In the genomic region with DNA sequence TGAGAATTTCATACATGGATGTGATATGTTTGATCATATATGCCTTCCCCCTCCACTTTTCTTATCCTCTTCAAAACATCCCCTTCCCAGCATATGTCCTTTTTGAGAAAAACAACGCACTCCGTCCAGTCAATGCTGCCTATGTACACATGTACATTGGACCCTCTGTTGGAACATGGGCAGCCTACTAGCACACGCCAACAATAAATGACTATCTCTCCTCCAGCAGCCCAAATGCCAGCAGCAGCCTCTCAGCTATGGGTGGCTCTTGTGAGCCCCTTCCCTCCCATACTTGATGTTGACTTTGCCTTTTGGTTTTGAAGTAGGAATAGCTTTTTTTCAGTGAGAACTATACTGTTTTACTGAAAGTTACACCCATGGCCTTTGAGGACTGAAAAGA, we compare ENCODE assay signal across 24 mouse cellular contexts. TPM values are rescaled to one million over a fixed set of nuclear protein-coding genes. Genes with fewer than 3 reads are reported as not detected.
"Had no signal": no experiment of that assay in that cellular context is flagged by ENCODE, and none has a peak within 500 bp of the region (broad histone marks: within the 10 kb centered on the region; RNA-seq: fewer than 3 reads in every experiment).

No protein-coding gene starts in this region.

- H3K9me3 ChIP-seq: heart, embryonic 12.5 days; hindbrain, embryonic 10.5 days; hindbrain, embryonic 12.5 days; intestine, embryonic 15.5 days; limb, embryonic 10.5 days; limb, embryonic 12.5 days; liver, embryonic 13.5 days had no signal

- ATAC-seq: hindbrain, embryonic 16.5 days; inflammation-experienced regulatory T-cells, adult 6 months; intestine, embryonic 15.5 days; intestine, postnatal 0 days had no signal

- H3K4me1 ChIP-seq: hindbrain, embryonic 10.5 days; hindbrain, embryonic 12.5 days; intestine, embryonic 15.5 days; limb, embryonic 10.5 days; limb, embryonic 12.5 days had no signal

- DNase-seq: gastrocnemius, adult 2 months; gastrocnemius, postnatal 10 days; gastrocnemius, postnatal 25 days; heart, adult 2 months; heart, postnatal 10 days; heart, postnatal 4 days; kidney, adult 18-20 months; kidney, adult 8-10 months; kidney, postnatal 10 days; kidney, postnatal 25 days; kidney, postnatal 4 days; liver, embryonic 13.5 days had no signal

- H3K27me3 ChIP-seq: heart, embryonic 12.5 days; hindbrain, embryonic 12.5 days; intestine, embryonic 15.5 days; limb, embryonic 12.5 days; liver, embryonic 13.5 days had no signal

- H3K9ac ChIP-seq: heart, embryonic 12.5 days; hindbrain, embryonic 12.5 days; hindbrain, embryonic 14.5 days; intestine, embryonic 15.5 days; limb, embryonic 12.5 days; liver, embryonic 13.5 days had no signal

- H3K4me3 ChIP-seq: gastrocnemius, adult 2 months; heart, adult 2 months; heart, embryonic 12.5 days; hindbrain, embryonic 10.5 days; hindbrain, embryonic 12.5 days; intestine, embryonic 15.5 days; layer of hippocampus, adult 2 months; left cerebral cortex, adult 2 months; limb, embryonic 10.5 days; limb, embryonic 12.5 days; liver, embryonic 13.5 days had no signal

- H3K36me3 ChIP-seq: intestine, embryonic 15.5 days had no signal

- H3K4me2 ChIP-seq: heart, embryonic 12.5 days; hindbrain, embryonic 12.5 days; hindbrain, embryonic 14.5 days; intestine, embryonic 15.5 days; limb, embryonic 12.5 days; liver, embryonic 13.5 days had no signal

- H3K27ac ChIP-seq: gastrocnemius, adult 2 months; heart, adult 2 months; hindbrain, embryonic 10.5 days; hindbrain, embryonic 12.5 days; hindbrain, embryonic 14.5 days; intestine, embryonic 15.5 days; layer of hippocampus, adult 2 months; left cerebral cortex, adult 2 months; limb, embryonic 10.5 days; limb, embryonic 12.5 days; liver, embryonic 13.5 days had no signal

RNA-seq across cellular contexts. Expression of gene Oip5, which starts 36.7 kb away (rescaled TPM):
- total RNA-seq: gastrocnemius, adult 2 months had no signal
